Mouse (Mus musculus) E14TG2a.4 (cell line): ENCODE results near the gene Yipf1.

ENCODE experiments used
- H3K27me3 ChIP-seq: 2 replicates; pipeline ENCODE4 v1.6.1; 2014; ENCODE audit warnings: low read length, control low read depth; ENCODE audit not compliant: insufficient read depth
- H3K36me3 ChIP-seq: 2 replicates; pipeline ENCODE4 v1.6.1; 2014; ENCODE audit warnings: low read length, control low read depth; ENCODE audit not compliant: insufficient read depth
- H3K4me1 ChIP-seq: replicated peaks from 2 replicates; pipeline ENCODE4 v1.6.1; 2014; ENCODE audit warnings: low read depth, low read length, control low read depth
- H3K4me3 ChIP-seq: replicated peaks from 2 replicates; pipeline ENCODE4 v1.5.1; 2014; ENCODE audit warnings: mild to moderate bottlenecking, low read length
- H3K9me3 ChIP-seq: 2 replicates; pipeline ENCODE4 v1.6.1; 2014; ENCODE audit warnings: low read length, control low read depth
- CTCF ChIP-seq: conservative IDR thresholded peaks from 2 replicates; pipeline ENCODE4 v1.5.1; 2014; ENCODE audit warnings: low read length
- NANOG ChIP-seq: IDR thresholded peaks from 2 replicates; pipeline ENCODE4 v1.6.1; 2014; ENCODE audit warnings: borderline replicate concordance, low read length, mixed read lengths
- POU5F1 ChIP-seq: IDR thresholded peaks from 2 replicates; pipeline ENCODE4 v1.6.1; 2014; ENCODE audit warnings: low read length, borderline replicate concordance

The Yipf1 gene

GRCm38 (mm10) chr4:107337455-107337854 lies 23.3 kb downstream of the Yipf1 start:
- H3K4me1 ChIP-seq = no peaks in the 10 kb centered on the region
- H3K4me3 ChIP-seq = no peak overlapping the region
- H3K9me3 ChIP-seq = no peaks in the 10 kb centered on the region
- no peaks in the 10 kb centered on the region; the same call in none of the 2 replicates for H3K36me3 ChIP-seq
- no peaks in the 10 kb centered on the region for H3K27me3 ChIP-seq
- TF ChIP-seq CTCF (no peak), NANOG (no peak), POU5F1 (no peak)

- Histone ChIP-seq H3K9me3 (no peaks in the 10 kb centered on the region), H3K27me3 (no peaks in the 10 kb centered on the region), H3K36me3 (peaks cover 10% of the 10 kb centered on the region), H3K4me3 (no peak overlapping the region), H3K4me1 (no peaks in the 10 kb centered on the region)
- TF ChIP-seq POU5F1 (no peak), NANOG (no peak), CTCF (no peak)
These were observed 27.2 kb downstream of the Yipf1 start for GRCm38 (mm10) chr4:107341354-107341753.

GRCm38 (mm10) chr4:107344612-107345011 lies 30.4 kb downstream of the Yipf1 start:
- no peak for TF ChIP-seq NANOG
- TF ChIP-seq CTCF = no peak
- TF ChIP-seq POU5F1 = no peak
- Histone ChIP-seq H3K9me3 (no peaks in the 10 kb centered on the region), H3K27me3 (no peaks in the 10 kb centered on the region), H3K4me3 (no peak overlapping the region), H3K36me3 (peaks cover 10% of the 10 kb centered on the region), H3K4me1 (no peaks in the 10 kb centered on the region; the same call in 1 of the 2 replicates)

GRCm38 (mm10) chr4:107347221-107347620 lies 33.1 kb downstream of the Yipf1 start:
- Histone ChIP-seq H3K4me3 (no peak overlapping the region), H3K27me3 (no peaks in the 10 kb centered on the region), H3K9me3 (no peaks in the 10 kb centered on the region), H3K36me3 (peaks cover 20% of the 10 kb centered on the region), H3K4me1 (no peaks in the 10 kb centered on the region; the same call in 1 of the 2 replicates)
- TF ChIP-seq NANOG (no peak), POU5F1 (no peak), CTCF (no peak)

GRCm38 (mm10) chr4:107348529-107349310 lies 34.6 kb downstream of the Yipf1 start:
- Histone ChIP-seq H3K27me3 (no peaks in the 10 kb centered on the region), H3K9me3 (no peaks in the 10 kb centered on the region), H3K36me3 (peaks cover 22% of the 10 kb centered on the region), H3K4me1 (no peaks in the 10 kb centered on the region; the same call in 1 of the 2 replicates), H3K4me3 (no peak overlapping the region)
- TF ChIP-seq NANOG (no peak), POU5F1 (no peak), CTCF (no peak)

- TF ChIP-seq NANOG = no peak
- TF ChIP-seq POU5F1 = no peak
- peak; percentile 25; the same call in 1 of the 2 replicates for TF ChIP-seq CTCF
- Histone ChIP-seq H3K27me3 (no peaks in the 10 kb centered on the region), H3K9me3 (no peaks in the 10 kb centered on the region), H3K4me1 (no peaks in the 10 kb centered on the region; the same call in 1 of the 2 replicates), H3K36me3 (peaks cover 23% of the 10 kb centered on the region), H3K4me3 (no peak overlapping the region)
These were observed 35.3 kb downstream of the Yipf1 start for GRCm38 (mm10) chr4:107349311-107350008.

- TF ChIP-seq NANOG (no peak), CTCF (no peak), POU5F1 (no peak)
- Histone ChIP-seq H3K9me3 (no peaks in the 10 kb centered on the region), H3K4me3 (no peak overlapping the region), H3K27me3 (no peaks in the 10 kb centered on the region), H3K36me3 (peaks cover 12% of the 10 kb centered on the region), H3K4me1 (peaks cover 2% of the 10 kb centered on the region; the same call in 1 of the 2 replicates)
These were observed 37.2 kb downstream of the Yipf1 start for GRCm38 (mm10) chr4:107351368-107351767.

- TF ChIP-seq CTCF = no peak
- no peak for TF ChIP-seq POU5F1
- no peak for TF ChIP-seq NANOG
- H3K27me3 ChIP-seq = no peaks in the 10 kb centered on the region
These were observed 39.4 kb downstream of the Yipf1 start for GRCm38 (mm10) chr4:107353612-107354011.

More at GRCm38 (mm10) chr4:107353612-107354011, 39.4 kb downstream of the Yipf1 start:
- Histone ChIP-seq H3K9me3 (peaks cover 2% of the 10 kb centered on the region; the same call in 1 of the 2 replicates), H3K4me1 (peaks cover 10% of the 10 kb centered on the region), H3K36me3 (peaks cover 12% of the 10 kb centered on the region), H3K4me3 (no peak overlapping the region)
